Mouse (Mus musculus) hindbrain, embryonic 12.5 days (tissue): ENCODE data around the gene Htr3a. TPM values are rescaled to one million over a fixed set of nuclear protein-coding genes. Genes with fewer than 3 reads are reported as not detected.

ENCODE experiments used
- ATAC-seq: fragments of 200-750 bp; cut with Nextera tagmentation; 2 replicates; pipeline ENCODE4 v1.8.0; 2017; ENCODE audit warnings: moderate TSS enrichment; ENCODE audit not compliant: low FRiP score
- H3K27ac ChIP-seq: fragments of 300-500 bp; sonication (generic); 2 replicates; pipeline ENCODE4 v1.5.1; 2016; ENCODE audit warnings: mild to moderate bottlenecking
- H3K27me3 ChIP-seq: fragments of 300-500 bp; sonication (generic); 2 replicates; pipeline ENCODE4 v1.6.1; 2016; ENCODE audit warnings: mild to moderate bottlenecking
- H3K36me3 ChIP-seq: fragments of 300-500 bp; sonication (generic); 2 replicates; pipeline ENCODE4 v1.6.1; 2016; ENCODE audit warnings: mild to moderate bottlenecking
- H3K4me1 ChIP-seq: fragments of 300-500 bp; sonication (generic); 2 replicates; pipeline ENCODE4 v1.6.1; 2016
- H3K4me2 ChIP-seq: fragments of 300-500 bp; sonication (generic); replicated peaks from 2 replicates; pipeline ENCODE4 v1.6.1; 2016; ENCODE audit warnings: mild to moderate bottlenecking
- H3K4me3 ChIP-seq: fragments of 300-500 bp; sonication (generic); 2 replicates; pipeline ENCODE4 v1.5.1; 2016; ENCODE audit warnings: mild to moderate bottlenecking
- H3K9ac ChIP-seq: fragments of 300-500 bp; sonication (generic); 2 replicates; pipeline ENCODE4 v1.6.1; 2016; ENCODE audit warnings: mild to moderate bottlenecking, moderate library complexity
- H3K9me3 ChIP-seq: fragments of 300-500 bp; sonication (generic); replicated peaks from 2 replicates; pipeline ENCODE4 v1.6.1; 2016; ENCODE audit warnings: mild to moderate bottlenecking
- WGBS: fragments of 180-500 bp; shearing (Covaris S2); methylation state at CpG from one replicate; pipeline ENCODE4 v1.1.7; 2016; 5-methylcytosine and 5-hydroxymethylcytosine counted together
- polyA plus RNA-seq: library from polyadenylated mRNA; unstranded; fragments of >200 nt; fragmentation: Nextera tagmentation; extraction: Ambion mirVana; gene quantifications from 2 replicates; pipeline ENCODE4 v1.2.1, GENCODE M21; 2016

The Htr3a gene
- polyA plus RNA-seq: 2.3 and 2.4 TPM in 2 replicates

GRCm38 (mm10) chr9:48910885-48911537 lies at the start of gene Htr3a:
Htr3a (minus strand) TSS chr9:48911099.
- Histone ChIP-seq H3K4me2 (peak within 1 kb of the TSS; percentile 24; the same call in 1 of the 2 replicates), H3K9ac (no peak within 1 kb of the TSS), H3K4me3 (no peak within 1 kb of the TSS), H3K27me3 (no peaks in the 10 kb centered on the region), H3K9me3 (no peaks in the 10 kb centered on the region), H3K4me1 (peaks cover 4% of the 10 kb centered on the region), H3K27ac (0 out of 2 replicates have a peak within 1 kb of the TSS, but pooled peaks have one; percentile 12), H3K36me3 (no peaks in the 10 kb centered on the region)
- ATAC-seq: no peak
- 3% methylated on average over 9 of the region's 9 CpGs for WGBS

GRCm38 (mm10) chr9:48947565-48947964 lies 36.7 kb upstream of the Htr3a start:
- H3K9me3 ChIP-seq: no peaks in the 10 kb centered on the region
- H3K4me1 ChIP-seq: peaks cover 3% of the 10 kb centered on the region; the same call in 1 of the 2 replicates
- no peaks in the 10 kb centered on the region for H3K27me3 ChIP-seq
- H3K4me3 ChIP-seq: no peak overlapping the region
- no peak overlapping the region for H3K4me2 ChIP-seq
- no peaks in the 10 kb centered on the region for H3K36me3 ChIP-seq
- ATAC-seq: no peak
- no peak overlapping the region for H3K9ac ChIP-seq
- 90% methylated on average over 4 of the region's 4 CpGs for WGBS
- H3K27ac ChIP-seq: no peak overlapping the region

DNA sequence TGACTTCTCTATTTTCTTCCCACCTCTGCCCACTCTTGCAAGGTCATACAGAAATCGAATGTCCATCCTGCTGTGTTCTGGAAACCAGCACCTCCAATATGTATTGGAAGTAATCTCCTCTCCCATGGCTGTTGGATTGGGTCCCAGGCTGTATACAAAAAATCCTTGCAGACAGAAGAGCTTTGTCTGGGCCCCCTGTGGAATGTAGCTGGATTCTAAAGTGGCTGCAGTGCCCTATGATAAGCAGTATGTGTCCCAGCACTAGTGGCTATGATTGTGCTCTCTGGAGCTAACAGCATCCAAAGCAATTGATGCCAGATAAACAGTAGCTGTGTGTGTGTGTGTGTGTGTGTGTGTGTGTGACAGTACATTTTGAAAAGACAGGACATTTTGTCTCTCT lies 31.4 kb upstream of the Htr3a start:
- no peak for ATAC-seq
- WGBS: 82% methylated on average over 1 of the region's 1 CpGs
- no peak overlapping the region for H3K9ac ChIP-seq
- no peaks in the 10 kb centered on the region for H3K9me3 ChIP-seq
- peaks cover 6% of the 10 kb centered on the region; the same call in 1 of the 2 replicates for H3K4me1 ChIP-seq
- H3K27ac ChIP-seq: no peak overlapping the region
- H3K4me2 ChIP-seq: no peak overlapping the region
- no peak overlapping the region for H3K4me3 ChIP-seq
- H3K36me3 ChIP-seq: no peaks in the 10 kb centered on the region
- H3K27me3 ChIP-seq: no peaks in the 10 kb centered on the region

DNA sequence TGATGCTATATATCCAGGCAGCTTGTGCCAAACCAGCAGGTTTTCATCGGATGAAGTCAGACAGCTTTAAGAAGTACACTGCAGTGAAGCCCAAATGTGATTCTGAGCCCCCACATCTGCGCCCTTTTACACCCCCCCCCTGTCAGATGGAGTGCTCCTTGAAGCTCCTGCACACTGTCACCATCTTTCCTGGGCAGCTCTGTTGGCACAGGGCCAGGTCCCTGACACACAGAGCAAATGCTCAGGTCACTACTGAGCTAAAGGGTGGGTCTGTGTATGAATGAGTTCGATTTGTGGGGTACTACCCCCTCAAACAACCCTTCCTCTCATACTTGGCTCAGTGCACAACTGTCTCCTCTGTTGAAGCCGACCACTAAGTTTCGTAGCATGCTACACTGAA lies 18.5 kb upstream of the Htr3a start:
- H3K27ac ChIP-seq: no peak overlapping the region
- 80% methylated on average over 5 of the region's 5 CpGs for WGBS
- no peaks in the 10 kb centered on the region for H3K9me3 ChIP-seq

DNA sequence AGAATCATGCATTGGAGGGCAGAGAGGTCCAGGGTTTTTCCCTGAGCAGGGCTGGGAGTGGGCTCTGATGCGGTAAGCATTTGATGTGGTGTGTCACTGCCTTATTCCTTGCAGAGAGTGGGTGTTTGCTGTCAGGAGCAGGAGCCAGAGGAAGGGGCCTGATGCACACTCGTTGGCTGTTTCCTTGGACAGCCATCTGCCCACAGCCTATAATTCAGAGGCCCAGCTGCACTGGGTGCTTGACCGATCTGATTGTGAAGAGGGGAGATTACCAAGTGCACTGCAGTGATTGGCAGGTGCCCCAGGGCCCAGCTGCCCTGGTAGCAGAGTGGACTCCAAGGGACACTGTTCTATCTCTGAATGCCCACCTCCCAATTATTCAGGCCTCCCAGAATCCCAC lies 17.9 kb upstream of the Htr3a start:
- no peaks in the 10 kb centered on the region for H3K9me3 ChIP-seq
- 65% methylated on average over 3 of the region's 3 CpGs for WGBS
- no peak overlapping the region; the same call in 1 of the 2 replicates for H3K27ac ChIP-seq
- H3K27me3 ChIP-seq: no peaks in the 10 kb centered on the region
- H3K4me3 ChIP-seq: no peak overlapping the region
- no peaks in the 10 kb centered on the region for H3K36me3 ChIP-seq
- H3K9ac ChIP-seq: no peak overlapping the region
- H3K4me1 ChIP-seq: 0 out of 2 replicates have a peak, but pooled peaks cover 2% of the 10 kb centered on the region
- ATAC-seq: peak; percentile 63; the same call in 1 of the 2 replicates
- no peak overlapping the region for H3K4me2 ChIP-seq

More for the DNA sequence above, 18.5 kb upstream of the Htr3a start:
- Histone ChIP-seq H3K9ac (no peak overlapping the region), H3K36me3 (no peaks in the 10 kb centered on the region), H3K4me1 (0 out of 2 replicates have a peak, but pooled peaks cover 2% of the 10 kb centered on the region), H3K4me3 (no peak overlapping the region), H3K4me2 (no peak overlapping the region), H3K27me3 (no peaks in the 10 kb centered on the region)
- ATAC-seq: no peak

DNA sequence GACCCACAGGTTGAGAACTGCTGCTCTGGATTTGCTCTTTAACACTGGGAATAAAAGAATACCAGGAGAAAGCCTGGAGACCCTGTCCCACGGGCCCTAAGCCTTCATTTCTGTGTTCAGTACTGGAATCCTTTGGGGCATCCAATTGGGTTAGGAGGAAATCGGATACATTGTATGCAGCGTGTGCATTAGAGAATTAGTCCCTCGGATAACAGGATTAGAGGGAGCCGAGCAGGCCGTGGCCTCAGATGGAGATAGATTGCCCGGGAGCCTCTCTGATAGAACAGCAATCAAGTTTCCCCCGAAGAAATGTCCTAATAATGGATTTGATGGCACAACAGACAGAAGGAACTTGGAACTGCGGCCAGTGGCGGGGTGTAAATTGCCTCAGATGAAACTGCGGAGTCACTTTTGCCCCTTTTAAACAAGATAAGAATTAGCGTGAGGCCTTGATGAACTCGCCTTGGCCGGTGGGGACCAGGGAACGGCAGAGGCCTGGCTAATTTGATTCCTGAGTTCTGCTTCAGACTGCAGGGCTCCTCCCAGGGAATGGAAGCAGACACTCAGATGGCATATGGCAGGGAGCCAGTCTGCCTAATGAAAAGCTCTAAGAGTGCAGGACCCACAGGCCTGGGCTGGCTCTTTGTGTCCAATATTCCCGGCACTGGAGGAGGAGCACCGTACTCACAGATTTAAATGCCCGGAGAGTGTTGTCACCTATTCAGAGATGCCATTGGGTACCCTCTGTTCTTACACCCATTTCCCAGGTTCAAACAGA lies 5.3 kb upstream of the Htr3a start:
- Histone ChIP-seq H3K4me3 (no peak overlapping the region), H3K27me3 (no peaks in the 10 kb centered on the region), H3K9me3 (no peaks in the 10 kb centered on the region), H3K36me3 (no peaks in the 10 kb centered on the region), H3K4me1 (peaks cover 6% of the 10 kb centered on the region; the same call in 1 of the 2 replicates), H3K27ac (peak overlapping the region; percentile 9), H3K9ac (no peak overlapping the region), H3K4me2 (no peak overlapping the region)
- 71% methylated on average over 18 of the region's 18 CpGs for WGBS
- peak; percentile 63; the same call in 1 of the 2 replicates for ATAC-seq

DNA sequence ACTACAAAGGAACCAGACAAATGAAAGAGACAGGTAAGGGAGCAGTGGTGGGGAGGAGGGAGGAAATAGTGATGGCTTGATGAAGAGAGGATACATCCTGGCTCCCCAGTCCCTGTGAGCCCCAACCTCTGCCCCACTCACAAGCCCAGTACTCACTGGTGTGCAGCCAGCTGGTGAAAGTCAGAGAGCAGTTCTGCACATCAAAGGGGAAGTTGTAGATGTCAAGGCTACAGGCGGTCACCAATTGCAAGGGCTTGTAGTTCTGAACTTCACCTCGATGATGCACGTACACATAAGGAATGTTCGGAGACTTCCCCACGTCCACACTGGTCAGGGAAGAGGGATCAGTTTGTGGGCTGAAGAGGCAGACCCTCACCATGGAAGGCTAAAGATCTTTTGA lies 6.5 kb downstream of the Htr3a start:
- H3K4me3 ChIP-seq: no peak overlapping the region
- 85% methylated on average over 5 of the region's 5 CpGs for WGBS
- no peaks in the 10 kb centered on the region for H3K36me3 ChIP-seq
- peaks cover 3% of the 10 kb centered on the region for H3K4me1 ChIP-seq
- no peak overlapping the region for H3K9ac ChIP-seq
- no peak for ATAC-seq
- no peak overlapping the region for H3K27ac ChIP-seq
- H3K27me3 ChIP-seq: peaks cover 4% of the 10 kb centered on the region
- no peaks in the 10 kb centered on the region for H3K9me3 ChIP-seq
- H3K4me2 ChIP-seq: no peak overlapping the region

- Histone ChIP-seq H3K27ac (no peak overlapping the region), H3K9me3 (no peaks in the 10 kb centered on the region), H3K27me3 (peaks cover 4% of the 10 kb centered on the region), H3K4me2 (no peak overlapping the region), H3K36me3 (no peaks in the 10 kb centered on the region), H3K9ac (no peak overlapping the region), H3K4me3 (no peak overlapping the region), H3K4me1 (peaks cover 3% of the 10 kb centered on the region)
- ATAC-seq: no peak
- WGBS: 65% methylated on average over 2 of the region's 2 CpGs
These were observed 7.1 kb downstream of the Htr3a start for GRCm38 (mm10) chr9:48903766-48904165.

DNA sequence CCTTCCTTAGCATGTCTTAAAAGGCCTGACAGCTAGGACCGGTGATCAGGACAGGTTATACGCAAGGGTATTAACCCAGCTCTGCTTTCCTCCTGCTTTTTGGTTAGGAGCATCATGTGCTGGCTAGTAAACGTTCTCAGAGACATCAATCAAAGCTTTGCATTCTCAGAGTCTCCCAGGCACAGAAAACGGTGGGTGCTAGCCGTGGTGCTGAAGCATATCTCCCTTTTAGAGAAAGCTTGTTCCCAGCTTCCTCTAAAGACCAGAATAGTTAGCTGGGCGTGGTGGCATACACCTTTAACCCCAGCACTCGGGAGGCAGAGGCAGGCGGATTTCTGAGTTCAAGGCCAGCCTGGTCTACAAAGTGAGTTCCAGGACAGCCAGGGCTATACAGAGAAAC lies 12.3 kb downstream of the Htr3a start:
- peaks cover 23% of the 10 kb centered on the region for H3K4me1 ChIP-seq
- no peak for ATAC-seq
- H3K9me3 ChIP-seq: no peaks in the 10 kb centered on the region
- no peak overlapping the region for H3K4me3 ChIP-seq
- H3K36me3 ChIP-seq: no peaks in the 10 kb centered on the region
- no peak overlapping the region for H3K9ac ChIP-seq
- peaks cover 6% of the 10 kb centered on the region; the same call in 1 of the 2 replicates for H3K27me3 ChIP-seq
- H3K4me2 ChIP-seq: no peak overlapping the region
- no peak overlapping the region for H3K27ac ChIP-seq
- WGBS: 37% methylated on average over 8 of the region's 8 CpGs

GRCm38 (mm10) chr9:48895819-48896536 lies 14.9 kb downstream of the Htr3a start:
- Histone ChIP-seq H3K4me2 (peak overlapping the region; percentile 48), H3K4me1 (peaks cover 23% of the 10 kb centered on the region), H3K36me3 (no peaks in the 10 kb centered on the region), H3K9me3 (no peaks in the 10 kb centered on the region), H3K27me3 (peaks cover 8% of the 10 kb centered on the region), H3K4me3 (peak overlapping the region; percentile 15; the same call in 1 of the 2 replicates), H3K27ac (peak overlapping the region; percentile 79), H3K9ac (no peak overlapping the region)
- peak; percentile 83 for ATAC-seq
- WGBS: 19% methylated on average over 18 of the region's 18 CpGs

DNA sequence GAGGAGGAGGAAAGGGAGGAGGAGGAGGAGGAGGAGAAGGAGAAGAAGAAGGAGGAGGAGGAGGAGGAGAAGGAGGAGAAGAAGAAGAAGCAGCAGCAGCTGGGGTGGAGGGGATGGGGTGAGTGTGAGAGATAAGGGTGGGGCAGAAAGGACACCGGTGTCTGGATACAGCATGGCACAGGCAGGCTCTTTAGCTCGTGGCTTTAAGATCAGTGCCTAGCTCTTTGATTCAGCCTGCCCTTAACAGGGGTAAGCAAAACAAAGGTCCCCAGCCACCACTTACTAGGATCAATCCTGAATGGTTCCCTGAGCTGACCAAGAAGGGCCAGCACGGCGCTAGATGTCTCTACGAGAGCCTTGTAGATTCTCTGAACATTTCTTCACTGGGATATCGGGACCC lies 16.1 kb downstream of the Htr3a start:
- ATAC-seq: no peak

DNA sequence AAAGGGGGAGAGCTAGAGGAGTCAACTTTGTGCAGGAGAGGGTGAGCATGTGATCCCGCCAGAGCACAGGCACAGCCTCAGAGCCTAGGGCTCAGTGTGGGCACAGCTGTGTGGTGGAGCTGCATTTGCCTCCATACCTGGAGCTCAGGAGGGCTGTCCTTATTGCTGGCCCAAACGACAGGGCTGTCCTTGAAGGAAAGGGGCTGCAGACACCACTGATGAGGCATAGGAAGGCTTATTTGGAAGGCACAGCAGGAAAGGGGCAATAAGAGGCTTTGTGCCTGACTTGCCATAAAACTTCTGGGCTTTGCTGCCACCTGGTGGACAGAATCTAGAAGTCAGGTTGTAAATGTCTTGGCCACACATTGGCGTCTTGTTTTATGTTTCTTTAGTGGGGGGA lies 16.9 kb downstream of the Htr3a start:
- no peaks in the 10 kb centered on the region for H3K36me3 ChIP-seq
- 0 out of 2 replicates have a peak, but pooled peaks have one; percentile 35 for ATAC-seq
- peaks cover 7% of the 10 kb centered on the region for H3K27me3 ChIP-seq
- H3K4me1 ChIP-seq: peaks cover 23% of the 10 kb centered on the region
- no peak overlapping the region for H3K4me3 ChIP-seq
- H3K9me3 ChIP-seq: no peaks in the 10 kb centered on the region
- WGBS: 31% methylated on average over 3 of the region's 3 CpGs
- H3K9ac ChIP-seq: no peak overlapping the region
- H3K4me2 ChIP-seq: no peak overlapping the region
- H3K27ac ChIP-seq: no peak overlapping the region

More for the DNA sequence above, 16.1 kb downstream of the Htr3a start:
- Histone ChIP-seq H3K36me3 (no peaks in the 10 kb centered on the region), H3K4me1 (peaks cover 23% of the 10 kb centered on the region), H3K4me2 (no peak overlapping the region), H3K9me3 (no peaks in the 10 kb centered on the region), H3K9ac (no peak overlapping the region), H3K4me3 (no peak overlapping the region), H3K27ac (no peak overlapping the region), H3K27me3 (peaks cover 7% of the 10 kb centered on the region)
- WGBS: 69% methylated on average over 6 of the region's 6 CpGs
